Mouse (Mus musculus) T-cell, adult 2 months (primary cell): ENCODE measurements around the gene Uqcr10.

Experiments
- DNase-seq: peaks from one replicate; pipeline ENCODE4 v3.0.0; 2022; ENCODE audit warnings: low spot score

Gene Uqcr10

GRCm38 (mm10) chr11:4675693-4676092 is 28.4 kb downstream of the Uqcr10 start:
- DNase-seq = no peak

- DNase-seq = no peak
Measured at GRCm38 (mm10) chr11:4675126-4675562, 29.0 kb downstream of the Uqcr10 start.

- no peak for DNase-seq
Measured at GRCm38 (mm10) chr11:4674593-4674992, 29.5 kb downstream of the Uqcr10 start.

GRCm38 (mm10) chr11:4671736-4672135 is 32.4 kb downstream of the Uqcr10 start:
- DNase-seq = no peak

GRCm38 (mm10) chr11:4662496-4662878 is 41.7 kb downstream of the Uqcr10 start:
- no peak for DNase-seq

DNA sequence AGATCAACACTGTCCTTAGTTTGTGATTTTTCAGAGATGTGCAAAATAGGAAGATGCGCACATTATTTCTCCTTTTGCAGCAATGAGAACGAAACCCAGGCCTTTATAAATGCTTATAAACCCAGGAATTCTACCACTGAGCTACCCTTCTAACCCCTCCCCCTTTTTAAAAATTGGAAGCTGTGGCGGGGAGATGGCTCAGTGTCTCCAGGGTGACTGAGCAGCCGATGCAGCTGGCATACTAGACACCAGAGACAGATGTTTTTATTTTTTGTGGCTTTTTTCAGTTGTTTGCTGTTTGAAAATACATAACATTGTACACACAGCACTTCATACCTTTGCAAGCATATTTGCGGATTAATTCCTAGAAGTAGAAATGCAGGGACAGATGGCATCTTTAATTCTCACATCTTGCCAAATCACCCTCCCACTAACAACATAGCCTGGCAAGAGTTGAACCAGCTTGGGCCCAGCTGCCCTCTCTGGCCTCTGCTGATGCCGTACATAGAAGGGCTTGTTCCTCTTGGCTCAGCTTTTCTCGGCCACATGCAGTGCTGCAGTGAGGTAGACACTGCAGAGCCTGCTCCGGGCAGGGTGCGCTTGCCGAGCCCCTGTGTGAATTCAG is 42.2 kb downstream of the Uqcr10 start:
- DNase-seq = no peak

DNA sequence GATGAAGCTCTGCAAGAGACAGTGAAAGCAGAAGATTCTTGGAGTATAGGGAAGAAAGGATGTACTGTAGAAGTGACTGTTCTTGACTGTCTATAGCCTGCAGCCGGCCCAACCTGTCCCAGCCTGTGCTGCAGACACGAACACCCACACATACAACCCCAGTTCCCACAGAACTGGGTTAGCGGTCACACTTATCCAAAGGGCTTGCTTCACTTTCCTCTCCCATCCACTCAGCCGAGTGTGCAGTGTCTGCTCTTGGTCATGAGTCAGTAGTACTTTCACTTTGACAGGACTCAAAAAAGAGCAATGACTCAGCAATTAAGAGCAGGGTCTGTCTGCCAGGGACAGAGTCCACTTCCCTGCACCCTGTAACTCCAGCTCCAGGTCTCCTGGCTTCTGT is 42.8 kb downstream of the Uqcr10 start:
- no peak for DNase-seq

DNA sequence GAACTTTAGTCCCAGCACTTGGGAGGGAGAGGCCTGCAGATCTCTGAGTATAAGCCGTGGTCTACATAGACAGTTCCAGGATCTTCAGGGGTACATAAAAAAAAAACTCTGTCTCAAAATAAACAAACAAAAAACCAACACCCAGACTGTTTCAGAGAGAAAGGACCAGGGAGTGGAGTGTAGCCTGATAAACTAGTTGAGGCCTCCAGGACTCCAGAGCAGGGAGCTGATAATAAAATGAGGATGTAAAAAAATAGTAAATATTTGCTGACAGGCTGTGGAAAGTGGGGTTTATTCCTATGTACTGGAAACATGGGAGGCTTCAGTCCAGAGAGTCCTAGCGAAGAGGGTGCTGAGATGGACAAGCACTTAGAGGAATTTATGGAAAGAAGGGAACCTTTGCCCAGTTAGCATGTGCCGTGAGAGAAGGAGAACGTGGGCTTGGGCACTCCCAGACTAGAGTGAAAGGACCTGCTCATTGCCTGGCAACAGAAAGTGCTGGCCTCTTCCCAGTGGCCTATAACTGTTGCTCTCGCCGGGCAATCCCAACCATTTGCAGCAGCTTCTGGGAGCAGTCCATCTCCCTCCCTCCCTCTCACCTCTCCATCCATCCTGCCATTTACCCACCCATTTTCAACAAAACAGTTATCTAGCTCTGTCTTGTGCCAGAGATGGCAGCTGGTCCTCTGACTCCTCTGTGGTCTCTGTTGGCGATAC is 43.7 kb downstream of the Uqcr10 start:
- no peak for DNase-seq

DNA sequence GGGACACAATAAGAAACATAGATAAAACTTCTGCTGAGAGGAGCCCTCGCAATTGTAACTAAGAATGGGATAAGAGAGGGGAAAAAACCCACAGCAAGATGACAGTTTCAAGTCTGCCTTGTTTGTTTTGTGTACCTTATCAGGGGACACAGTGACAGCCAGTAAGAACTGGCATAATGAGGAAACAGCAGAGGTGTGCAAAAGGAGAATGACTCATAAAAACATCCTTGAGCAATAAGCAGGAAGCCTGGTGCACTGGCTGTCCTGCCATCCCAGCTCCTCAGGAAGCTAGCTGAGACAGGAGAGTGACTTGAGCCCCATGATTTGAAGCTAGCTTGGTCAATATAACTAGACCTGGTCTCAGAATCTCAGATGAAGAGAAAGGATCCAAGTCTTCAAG is 44.3 kb downstream of the Uqcr10 start:
- no peak for DNase-seq
